Mouse (Mus musculus) spleen, postnatal 14 days (tissue): Measurements from ENCODE around the gene Ak7.

Source experiments
- DNase-seq, 2 experiments: peaks; one replicate each; pipeline ENCODE4 v3.0.0; 2021 to 2022; ENCODE audit warnings: low spot score in 2 of 2

Gene Ak7

DNA sequence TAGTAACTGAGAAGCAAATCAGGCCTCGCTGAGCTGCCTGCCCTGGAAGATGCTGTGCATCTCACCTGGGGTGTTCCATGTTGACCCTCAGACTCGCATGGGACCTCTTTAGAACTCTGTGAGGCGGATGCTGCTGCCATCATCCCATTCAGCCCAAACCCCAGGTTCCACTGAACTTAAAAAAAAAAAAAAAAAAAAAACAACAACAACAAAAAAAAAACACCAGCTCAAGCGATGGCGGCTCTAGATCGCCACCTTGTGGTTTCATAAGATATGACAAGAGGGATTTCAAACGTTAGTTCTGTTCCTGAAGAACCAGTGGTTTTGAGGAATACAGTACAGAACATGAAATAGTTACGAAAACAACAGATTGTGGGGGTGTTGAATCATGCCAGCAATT lies 22.2 kb downstream of the Ak7 start:
- DNase-seq = peak in 1 of 2 experiments; percentile 13

DNA sequence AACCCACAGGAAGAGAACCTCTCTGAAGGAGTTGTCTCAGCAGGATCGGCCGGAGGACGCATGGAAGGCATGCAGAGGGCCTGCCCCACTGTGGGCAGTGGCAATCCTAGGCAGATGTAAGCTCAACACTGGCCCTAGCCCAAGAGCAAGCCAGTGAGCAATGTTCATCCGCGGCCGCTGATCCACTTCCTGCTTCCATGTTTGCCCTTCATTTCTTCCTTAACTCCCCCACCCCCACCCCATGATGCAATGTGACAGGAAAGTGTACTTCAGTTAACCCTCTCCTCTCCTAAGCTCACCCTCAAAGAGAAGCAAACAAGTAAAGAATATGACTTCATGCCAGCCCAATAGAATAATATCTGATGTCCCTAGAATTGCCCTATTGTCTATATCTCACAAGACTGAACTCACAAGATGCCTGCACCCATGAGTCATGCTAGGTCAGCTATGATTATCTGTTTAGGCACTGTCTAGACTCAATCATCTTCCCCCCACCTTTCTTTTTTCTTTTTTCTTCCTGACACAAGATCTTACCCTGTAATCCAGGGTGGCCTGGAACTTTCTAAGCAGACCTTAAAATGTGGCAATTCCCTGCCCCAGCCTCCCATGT lies 25.2 kb downstream of the Ak7 start:
- DNase-seq = no peak

DNA sequence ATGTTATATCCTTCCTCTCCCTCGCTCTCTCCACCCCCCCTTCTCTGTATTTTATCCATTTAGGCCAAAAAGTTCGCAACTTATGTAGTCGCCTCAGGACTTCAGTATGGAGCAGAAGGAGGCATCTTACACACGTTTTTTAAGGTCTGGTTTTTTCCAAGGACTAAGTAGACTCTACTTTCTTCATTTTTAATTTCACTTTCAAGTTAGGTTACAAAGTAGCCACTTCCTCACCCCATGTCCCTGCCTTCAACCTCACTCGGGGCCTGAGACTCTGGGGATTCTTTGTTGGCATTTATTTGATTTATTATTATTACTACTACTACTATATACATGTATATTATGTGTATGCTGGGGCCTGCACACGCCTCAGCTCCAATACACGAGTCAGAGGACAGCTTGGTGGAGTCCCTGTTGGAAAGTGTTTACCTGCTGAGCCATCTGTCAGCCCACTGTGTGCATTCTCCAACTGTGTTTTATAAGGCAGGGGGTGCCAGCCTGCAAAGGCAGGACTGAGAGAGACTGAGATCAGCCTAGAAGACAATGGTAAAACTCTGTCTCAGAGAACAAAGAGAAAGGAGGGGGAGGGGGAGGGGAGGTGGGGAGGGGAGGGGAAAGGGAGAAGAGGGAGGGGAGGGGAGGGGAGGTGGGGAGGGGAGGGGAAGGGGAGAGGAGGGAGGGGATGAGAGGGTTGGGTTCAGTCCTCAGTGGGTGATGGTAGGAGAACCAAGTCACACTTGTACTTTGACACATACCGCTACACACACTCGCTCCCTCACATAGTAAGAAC lies 27.8 kb downstream of the Ak7 start:
- no peak for DNase-seq

DNA sequence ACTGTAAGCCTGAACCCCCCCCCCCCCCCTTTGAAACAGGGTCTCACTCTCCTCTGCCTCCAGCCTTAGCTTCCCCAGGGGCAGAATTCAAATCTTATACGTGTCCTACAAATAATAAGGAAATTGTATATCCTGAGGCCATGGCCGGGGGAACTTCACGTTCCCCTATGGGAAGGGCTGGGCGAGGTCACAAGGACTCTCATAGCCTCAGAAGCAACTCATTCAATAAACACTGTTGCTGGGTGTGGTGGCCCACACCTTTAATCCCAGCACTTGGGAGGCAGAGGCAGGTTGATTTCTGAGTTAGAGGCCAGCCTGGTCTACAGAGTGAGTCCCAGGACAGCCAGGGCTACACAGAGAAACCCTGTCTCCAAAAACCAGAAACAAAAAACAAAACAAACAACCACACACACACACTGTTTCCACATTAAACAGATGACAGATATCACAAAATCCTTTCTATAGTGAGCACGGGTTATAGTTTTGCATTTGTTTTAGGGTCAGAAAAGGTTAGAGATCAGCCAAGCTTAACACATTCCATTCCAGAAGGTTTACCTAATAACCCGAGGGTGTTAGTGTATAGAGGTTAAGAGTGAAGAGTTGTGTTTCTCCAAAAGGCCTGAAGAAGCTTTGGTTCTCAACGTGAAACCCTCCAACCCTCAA lies 29.6 kb downstream of the Ak7 start:
- no peak for DNase-seq

DNA sequence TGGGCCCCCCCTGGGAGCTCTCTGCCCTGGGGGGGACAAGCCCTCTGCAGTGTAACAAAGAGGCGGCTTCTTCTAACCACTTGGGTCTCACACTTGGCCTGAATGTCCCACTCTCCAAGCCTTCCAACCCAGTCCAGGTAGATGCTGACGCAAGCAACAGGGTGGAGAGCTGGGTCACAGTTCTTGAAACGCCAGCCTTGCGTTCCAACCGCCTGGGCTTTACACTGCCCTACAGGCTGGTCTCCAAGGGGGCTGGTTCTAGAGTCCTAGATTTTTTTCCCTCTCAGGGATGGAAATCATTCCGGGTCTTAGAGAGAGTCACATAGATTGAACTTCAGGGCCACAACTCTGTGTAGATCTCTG lies 30.1 kb downstream of the Ak7 start:
- no peak for DNase-seq

DNA sequence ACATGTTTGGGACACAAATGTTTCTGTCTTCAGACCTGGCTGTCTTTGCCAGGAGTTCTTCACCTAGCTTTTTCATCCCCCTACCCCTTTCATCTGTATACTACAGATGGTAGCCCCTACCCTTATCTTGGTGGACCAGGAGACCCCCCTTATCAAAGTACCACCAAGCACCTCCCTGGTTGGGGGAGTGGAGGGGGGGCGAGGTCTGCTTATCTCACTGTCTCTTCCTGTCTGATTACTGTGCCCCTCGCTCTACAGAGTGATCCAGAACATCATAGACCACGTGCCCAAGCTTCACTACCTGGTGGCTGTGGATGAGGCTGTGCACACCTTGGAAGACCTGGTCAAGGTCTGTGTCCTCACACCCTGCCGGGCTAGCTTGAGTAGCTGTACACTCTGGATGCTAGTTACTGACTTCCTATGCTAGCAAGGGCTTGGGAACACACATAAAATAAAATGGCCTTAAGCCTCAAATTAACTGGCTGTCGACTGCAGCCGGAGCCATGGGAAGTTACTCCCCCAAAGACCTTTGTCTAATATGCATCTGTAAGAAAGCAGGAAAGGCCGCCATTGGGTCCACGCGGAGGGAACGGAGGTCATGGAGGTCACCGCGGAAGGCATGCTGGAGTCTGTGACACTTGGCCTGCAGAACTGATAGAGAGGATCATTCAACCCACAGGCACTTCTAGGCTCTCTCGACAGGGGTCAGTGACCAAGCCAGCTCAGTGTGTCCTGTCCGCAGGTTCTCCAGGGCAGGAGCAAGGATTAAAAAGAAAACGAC lies 32.7 kb downstream of the Ak7 start:
- no peak for DNase-seq

DNA sequence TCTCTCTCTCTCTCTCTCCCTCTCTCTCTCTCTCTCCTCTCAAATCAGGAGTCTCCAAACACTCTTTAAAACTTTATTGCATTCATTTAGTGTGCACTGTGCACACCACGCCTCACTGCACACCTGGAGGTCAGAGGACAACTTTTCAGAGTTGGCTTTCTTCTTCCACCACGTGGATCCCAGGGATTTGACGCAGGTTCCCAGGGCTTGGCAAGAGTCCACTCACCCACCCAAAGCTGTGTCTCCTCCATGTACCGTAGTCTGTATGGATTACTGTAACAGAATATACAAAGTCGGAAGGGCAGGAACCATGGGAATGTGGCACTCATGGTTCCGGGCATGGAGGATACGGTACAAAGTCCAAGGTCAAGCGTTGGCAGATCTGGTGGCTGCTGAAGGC lies 33.9 kb downstream of the Ak7 start:
- no peak for DNase-seq

DNA sequence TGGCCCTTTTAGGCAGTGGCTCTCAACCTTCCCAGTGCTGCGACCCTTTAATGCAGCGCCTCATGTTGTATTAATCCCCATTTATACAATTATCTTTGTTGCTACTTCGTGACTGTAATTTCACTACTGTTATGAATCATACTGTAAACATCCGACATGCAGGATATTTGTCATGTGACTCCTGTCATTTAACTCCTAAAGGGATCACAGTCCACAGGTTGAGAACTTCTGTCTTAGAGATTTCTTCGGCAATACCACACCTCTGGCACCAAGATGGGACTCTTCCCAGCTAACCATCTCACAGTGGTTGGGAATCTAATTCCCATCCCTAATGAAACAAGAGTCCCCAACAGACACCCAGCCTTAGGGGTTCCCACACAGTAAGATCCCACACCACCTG lies 42.3 kb downstream of the Ak7 start:
- DNase-seq = no peak

DNA sequence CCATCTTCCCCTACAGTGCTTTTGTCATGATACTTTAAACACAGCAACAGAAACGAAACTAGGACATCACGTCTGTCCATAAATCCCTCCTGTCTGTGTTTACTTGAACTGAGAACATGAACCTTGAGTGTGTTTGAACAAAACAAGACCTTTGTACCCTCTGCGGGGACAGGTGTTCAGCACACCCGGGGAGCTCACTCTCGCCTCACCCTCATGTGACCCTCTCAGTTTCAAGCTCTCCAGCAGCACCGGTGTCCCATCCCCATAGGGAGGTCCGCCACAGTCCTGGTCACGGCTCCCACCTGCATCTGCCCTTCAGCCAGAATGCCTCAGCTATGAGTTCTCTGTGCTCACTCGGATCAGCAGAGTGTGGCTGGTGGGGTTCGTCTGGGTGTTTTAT lies 48.0 kb downstream of the Ak7 start:
- DNase-seq = no peak

DNA sequence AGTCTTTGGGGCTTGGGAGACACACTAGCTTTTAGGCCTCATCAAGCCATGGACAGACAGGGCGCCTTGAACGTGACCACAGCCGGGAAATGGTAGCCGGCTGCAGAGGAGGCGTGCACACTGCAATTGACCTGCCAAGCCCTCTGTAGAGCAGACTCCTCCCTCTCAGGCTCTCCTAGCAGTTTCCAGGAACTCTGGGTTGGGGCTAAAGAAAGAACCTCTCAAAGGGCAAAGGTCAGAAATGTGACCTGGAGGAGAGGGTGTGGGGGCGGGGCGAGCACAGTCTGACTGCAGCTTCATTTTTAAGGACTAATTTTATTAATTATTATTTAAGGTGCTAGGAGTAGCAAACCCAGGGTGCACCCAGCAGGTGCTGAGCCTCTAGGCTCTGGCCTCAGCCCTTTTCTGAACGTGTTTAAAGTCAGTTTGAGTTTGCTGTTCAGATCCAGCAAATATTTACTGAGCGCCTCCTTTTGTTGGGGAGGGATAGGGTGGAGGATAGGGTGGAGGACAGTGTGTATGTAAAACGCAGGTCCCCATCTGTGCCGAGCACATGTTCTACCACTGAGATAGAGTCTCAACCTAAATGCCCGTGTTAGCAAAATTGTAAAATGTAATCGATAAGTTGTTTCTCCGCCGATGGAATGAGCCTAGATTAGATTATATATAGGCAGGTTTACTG lies 52.2 kb downstream of the Ak7 start:
- no peak for DNase-seq

DNA sequence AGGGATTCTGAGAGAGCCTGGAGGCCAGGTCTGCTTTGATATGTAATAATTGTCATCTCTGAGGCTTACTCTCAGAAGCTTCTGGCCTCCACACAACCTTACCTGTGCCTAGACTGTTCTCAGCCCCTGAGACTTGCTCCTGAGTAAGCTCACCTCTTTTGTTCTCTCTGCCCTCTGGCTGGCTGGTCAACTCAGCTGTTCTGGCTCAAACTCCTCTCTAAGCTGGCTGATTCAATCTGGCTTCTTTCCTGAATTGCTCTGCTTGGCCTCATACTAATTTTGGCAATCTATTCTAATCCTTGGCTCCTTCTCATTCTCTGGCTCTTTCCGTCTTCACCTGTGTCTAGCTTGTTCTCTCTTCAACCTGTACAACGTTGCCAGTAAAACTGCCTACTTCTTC lies 53.1 kb downstream of the Ak7 start:
- DNase-seq = no peak

DNA sequence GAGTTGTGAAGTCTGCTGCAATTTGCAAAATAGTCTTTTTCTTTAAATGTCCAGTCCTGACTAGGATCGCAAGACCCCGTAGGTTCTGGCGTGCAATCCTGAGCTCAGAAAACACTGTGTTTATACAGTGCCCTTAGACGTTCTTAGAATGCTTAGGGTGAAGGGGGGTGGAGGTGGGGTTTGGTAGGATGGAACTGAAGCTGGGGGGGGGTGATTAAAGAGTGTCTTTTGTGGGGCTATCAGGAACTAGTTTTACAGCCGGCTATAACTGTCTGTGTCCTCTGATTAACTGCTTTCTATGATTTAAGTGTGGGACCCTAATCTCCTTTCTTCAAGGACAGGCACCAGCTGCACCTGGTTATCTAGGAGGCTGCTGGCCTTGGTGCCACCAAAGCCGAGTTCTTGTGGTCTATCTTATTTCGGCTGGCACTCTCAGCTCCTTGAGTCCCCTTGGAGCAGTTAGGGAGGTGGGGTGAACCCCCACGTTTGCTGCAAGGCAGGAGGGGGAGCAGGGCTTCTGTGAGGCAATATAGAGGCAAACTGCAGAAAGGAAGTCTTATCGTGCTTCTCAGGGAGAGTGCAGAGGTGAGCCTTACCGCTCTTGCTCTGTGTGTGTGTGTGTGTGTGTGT lies 54.2 kb downstream of the Ak7 start:
- no peak for DNase-seq

DNA sequence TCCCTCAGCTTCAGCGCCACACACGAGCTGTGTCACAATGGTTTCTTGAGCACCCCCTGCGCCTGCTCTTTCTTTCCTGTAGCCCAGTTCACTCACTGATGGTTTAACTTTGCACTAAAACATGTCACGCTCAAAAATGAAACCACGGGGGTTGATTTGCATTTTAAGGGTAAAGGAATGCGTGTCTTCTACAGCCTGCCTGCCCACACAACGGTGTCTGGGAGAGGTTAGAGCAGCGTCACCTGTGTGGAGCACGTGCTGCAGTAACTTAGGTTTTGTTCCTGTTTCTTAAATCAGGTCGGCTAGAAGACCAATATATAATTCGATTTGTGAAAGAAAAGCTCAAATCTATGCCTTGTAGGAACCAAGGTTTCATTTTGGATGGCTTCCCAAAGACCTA lies 55.4 kb downstream of the Ak7 start:
- no peak for DNase-seq

DNA sequence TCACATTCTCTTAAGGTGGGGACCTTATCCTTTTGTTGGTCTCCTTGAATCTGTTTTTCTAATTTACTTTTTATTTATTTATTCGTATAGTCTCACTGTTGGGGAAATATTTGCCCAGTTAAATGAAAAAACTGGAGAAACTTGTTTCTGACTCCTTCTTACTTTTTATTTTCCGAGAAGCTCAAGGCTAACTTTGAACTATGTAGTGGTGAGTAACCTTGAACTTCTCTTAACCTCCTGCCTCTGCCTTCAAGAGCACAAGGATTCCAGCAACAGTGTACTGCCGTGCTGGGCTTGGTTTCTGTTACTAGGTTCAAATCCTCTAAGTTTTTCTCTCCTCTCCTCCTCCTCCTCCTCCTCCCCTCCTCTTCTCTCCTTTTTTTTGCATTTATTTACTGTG lies 55.9 kb downstream of the Ak7 start:
- DNase-seq = no peak

DNA sequence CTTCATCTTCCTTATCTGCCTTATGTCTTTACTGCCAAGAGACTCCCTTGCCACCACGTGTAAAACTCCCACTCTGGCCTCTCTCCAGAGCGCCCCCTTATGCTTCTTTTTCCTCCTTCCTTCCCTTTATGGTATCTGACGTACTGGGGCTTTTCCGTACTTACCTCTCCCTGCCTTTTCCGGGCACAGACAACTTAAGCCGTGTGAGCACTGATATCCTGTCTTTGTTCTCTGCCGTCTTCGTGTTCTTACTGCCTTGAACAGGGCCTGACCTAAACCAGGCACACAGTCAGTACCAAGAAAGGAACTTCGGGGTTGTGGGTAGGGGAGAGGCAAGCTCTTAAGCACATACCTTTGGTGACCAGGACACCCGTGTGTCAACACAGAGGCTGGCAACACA lies 63.9 kb downstream of the Ak7 start:
- no peak for DNase-seq

DNA sequence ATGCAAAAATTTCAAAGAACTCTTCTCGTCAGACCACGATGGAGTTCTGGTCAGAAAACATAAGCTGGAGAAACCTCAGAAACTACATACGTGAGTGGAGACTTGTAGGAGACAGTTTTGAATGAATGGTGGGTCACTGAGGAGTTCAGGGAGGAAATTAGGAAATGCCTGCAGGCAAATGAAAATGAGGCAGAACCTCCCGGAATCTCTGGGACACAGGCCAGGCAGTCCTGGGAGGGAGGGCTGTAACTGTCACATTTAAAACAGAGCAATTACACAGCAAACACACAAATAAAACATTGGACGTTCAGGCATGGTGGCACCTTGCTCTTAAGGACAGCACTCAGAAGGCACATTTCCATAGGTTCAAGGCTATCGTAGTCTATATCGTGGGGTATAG lies 69.1 kb downstream of the Ak7 start:
- DNase-seq = no peak

DNA sequence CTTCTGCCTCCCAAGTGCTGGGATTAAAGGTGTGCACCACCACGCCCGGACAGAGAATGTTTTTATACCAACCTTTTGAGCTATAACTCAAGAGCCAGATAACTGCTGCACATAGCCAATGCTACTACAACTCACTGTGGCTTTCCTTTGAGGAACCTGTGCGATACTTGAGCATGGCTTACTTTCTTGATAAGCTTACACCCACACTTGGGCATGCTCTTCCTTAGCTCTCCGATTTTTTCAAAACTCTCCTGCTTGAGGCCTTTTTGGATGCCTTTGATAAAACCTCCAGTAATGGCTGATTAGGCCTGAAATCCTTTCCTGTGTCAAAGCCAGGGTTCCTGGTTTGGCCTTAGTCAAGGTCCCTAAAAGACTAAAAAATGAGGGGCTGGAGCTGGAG lies 71.9 kb downstream of the Ak7 start:
- no peak for DNase-seq

DNA sequence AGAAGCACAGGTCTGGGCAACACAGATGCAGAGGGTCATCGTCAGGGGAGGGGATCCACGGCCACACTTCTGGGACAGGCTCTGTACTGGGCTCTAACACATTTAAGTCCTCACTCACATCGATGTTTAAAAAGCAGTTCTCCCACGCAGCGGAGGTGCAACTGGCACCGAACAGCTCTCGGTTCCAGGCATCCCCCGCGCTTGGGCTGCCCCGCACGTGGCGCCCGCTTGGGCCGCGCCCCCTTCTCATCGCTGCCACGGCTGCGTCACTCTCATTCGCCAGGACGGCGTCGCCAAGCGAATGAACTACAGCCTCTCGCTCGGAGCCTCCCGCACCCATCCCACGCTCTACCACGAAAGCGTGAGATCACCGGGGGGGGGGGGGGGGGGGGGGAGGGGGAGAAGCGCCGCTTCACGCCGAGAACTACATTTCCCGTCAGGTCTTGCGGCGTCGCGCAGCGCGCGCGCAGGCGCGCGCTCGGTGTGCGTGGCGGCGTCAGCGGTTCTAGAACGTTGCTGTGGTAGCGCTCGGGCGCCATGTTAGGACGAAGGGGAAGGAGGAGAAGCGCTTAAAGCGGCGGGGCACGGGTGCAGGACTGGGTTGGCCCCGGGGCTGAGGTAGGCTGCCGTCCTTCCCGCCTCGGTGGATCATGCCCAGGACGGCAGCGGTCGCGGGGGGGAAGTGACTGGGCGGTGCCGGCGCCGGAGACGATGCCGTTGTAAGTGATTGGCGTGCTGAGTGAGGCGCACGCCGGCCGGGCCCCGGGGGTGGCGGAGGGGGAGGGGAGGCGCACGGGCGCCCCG lies 78.6 kb downstream of the Ak7 start, which contains the start of gene Papola:
Papola (plus strand) TSS at position 499 of the 804 bp plus-strand sequence.
- DNase-seq = peak; percentile 72 to 81

DNA sequence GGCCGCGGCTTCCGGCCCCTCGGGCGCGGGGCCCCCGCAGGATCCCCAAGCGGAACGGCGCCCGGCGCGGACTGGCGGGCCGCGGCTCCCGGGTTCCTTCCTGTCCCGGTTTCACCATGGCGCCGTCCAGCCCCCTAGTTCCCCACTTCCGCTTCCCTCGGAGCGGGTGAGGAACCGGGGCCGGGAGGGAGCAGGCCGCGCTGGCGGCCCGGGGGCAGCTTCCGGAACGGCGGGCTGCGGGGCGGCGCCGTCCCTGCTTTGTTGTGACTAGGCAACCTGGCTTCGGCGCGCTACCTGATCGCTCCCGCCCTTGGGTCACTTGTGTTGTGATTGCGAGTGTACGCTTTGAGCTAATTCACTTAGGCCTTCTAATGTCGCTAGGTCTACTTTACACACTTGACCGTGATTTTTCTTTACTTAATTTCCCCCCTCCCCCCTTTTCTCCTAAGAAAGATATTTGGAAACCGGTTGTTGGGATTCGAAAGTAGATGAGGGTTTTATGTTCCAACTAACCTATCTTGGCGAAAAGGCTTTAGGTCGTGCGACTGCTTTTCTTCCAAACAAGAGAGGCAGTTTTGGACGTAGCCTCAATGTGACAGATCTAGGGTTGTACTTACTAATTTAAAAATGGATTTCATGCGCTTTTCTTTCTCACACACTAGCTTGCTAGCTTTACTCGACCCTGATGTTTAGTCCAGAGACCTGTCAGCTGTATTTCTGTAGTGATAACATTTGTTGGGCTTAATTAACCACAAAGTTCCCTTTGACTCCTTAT lies 79.4 kb downstream of the Ak7 start:
- DNase-seq = peak; percentile 47 to 67

DNA sequence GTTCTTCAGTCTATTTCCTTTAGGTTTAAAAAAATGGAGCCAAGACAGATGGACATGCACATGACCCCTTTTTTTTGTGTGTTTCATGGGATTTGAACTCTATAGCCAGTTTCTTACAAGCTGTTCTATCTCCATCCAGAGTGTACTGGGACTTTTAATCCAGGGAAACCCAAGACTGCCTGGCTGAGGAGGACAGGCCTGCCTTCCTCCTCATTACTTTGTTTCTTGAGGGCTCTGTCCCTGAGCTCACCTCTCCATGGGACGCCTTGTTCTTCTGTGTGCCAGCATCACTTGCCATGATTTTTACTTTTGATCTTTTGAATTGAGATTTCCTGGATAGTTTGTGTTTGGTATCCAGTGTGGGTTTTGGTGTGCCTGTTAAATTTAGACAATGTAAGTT lies 80.3 kb downstream of the Ak7 start:
- no peak for DNase-seq
